Mouse (Mus musculus): ENCODE measurements around the gene Bcl7c. TPM values are rescaled to one million over a fixed set of nuclear protein-coding genes. Genes with fewer than 3 reads are reported as not detected.

The Bcl7c gene
- polyA plus RNA-seq, 1 experiment from 2014 or later: 37.5 TPM

DNA sequence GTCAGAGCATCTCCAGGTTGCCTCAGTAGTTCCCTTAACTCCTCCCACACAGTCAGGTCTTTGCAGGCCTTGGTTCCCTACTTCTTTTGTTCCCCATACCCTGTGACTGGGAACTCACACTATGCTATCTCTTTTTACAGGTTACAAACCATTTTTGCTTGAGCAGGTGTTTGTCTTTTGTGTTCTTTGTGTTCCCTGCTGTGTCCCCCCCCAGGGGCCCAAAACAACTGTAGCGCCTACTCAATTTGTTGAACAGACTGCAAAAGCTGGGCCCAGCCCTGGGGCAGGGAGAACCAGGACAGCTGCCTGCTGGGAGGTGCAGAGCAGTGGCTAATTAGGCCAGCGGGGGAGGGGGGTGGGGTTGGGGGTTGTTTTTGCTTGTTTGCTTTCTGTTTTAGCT lies 90.8 kb downstream of the Bcl7c start:
- Histone ChIP-seq H3K4me1 (ENCODE audit: control insufficient read depth, insufficient read depth, low read length) (peaks cover 17% of the 10 kb centered on the region), H3K27ac (ENCODE audit: low read length) (no peak overlapping the region), H3K9ac (ENCODE audit: low read length) (no peak overlapping the region), H3K27me3 (ENCODE audit: control insufficient read depth, insufficient read depth, low read length) (no peaks in the 10 kb centered on the region), H3K36me3 (ENCODE audit: control insufficient read depth, insufficient read depth) (no peaks in the 10 kb centered on the region; the same call in 1 of the 2 replicates), H3K9me3 (replicated peaks; ENCODE audit: control insufficient read depth, low read length) (no peaks in the 10 kb centered on the region), H3K4me2 (ENCODE audit: low read depth, low read length) (no peak overlapping the region), H3K4me3 (ENCODE audit: low read length) (no peak overlapping the region)
- no peak for ATAC-seq (replicated peaks; ENCODE audit: extremely low read depth, insufficient read depth, low FRiP score)
- WGBS: 57% methylated on average over 2 of the region's 2 CpGs

- 68% methylated on average over 1 of the region's 1 CpGs for WGBS
Observed at GRCm38 (mm10) chr7:127616881-127617280, 91.9 kb downstream of the Bcl7c start.

GRCm38 (mm10) chr7:127616336-127616735 lies 92.4 kb downstream of the Bcl7c start:
- 67% methylated on average over 1 of the region's 1 CpGs for WGBS
- H3K9me3 ChIP-seq (replicated peaks; ENCODE audit: control insufficient read depth, low read length): peaks cover 4% of the 10 kb centered on the region
- H3K9ac ChIP-seq (ENCODE audit: low read length): no peak overlapping the region
- no peak overlapping the region for H3K4me3 ChIP-seq (ENCODE audit: low read length)
- peaks cover 16% of the 10 kb centered on the region for H3K36me3 ChIP-seq (ENCODE audit: control insufficient read depth, insufficient read depth)
- no peak overlapping the region for H3K4me2 ChIP-seq (ENCODE audit: low read depth, low read length)
- H3K4me1 ChIP-seq (ENCODE audit: control insufficient read depth, insufficient read depth, low read length): peaks cover 17% of the 10 kb centered on the region
- no peaks in the 10 kb centered on the region for H3K27me3 ChIP-seq (ENCODE audit: control insufficient read depth, insufficient read depth, low read length)
- H3K27ac ChIP-seq (ENCODE audit: low read length): no peak overlapping the region
- ATAC-seq (replicated peaks; ENCODE audit: extremely low read depth, insufficient read depth, low FRiP score): no peak

More at GRCm38 (mm10) chr7:127616881-127617280, 91.9 kb downstream of the Bcl7c start:
- peaks cover 10% of the 10 kb centered on the region for H3K36me3 ChIP-seq (ENCODE audit: control insufficient read depth, insufficient read depth)
- no peaks in the 10 kb centered on the region for H3K27me3 ChIP-seq (ENCODE audit: control insufficient read depth, insufficient read depth, low read length)
- no peak overlapping the region; the same call in 1 of the 2 replicates for H3K27ac ChIP-seq (ENCODE audit: low read length)
- peaks cover 17% of the 10 kb centered on the region for H3K4me1 ChIP-seq (ENCODE audit: control insufficient read depth, insufficient read depth, low read length)
- H3K9me3 ChIP-seq (replicated peaks; ENCODE audit: control insufficient read depth, low read length): no peaks in the 10 kb centered on the region; the same call in 1 of the 2 replicates
- no peak overlapping the region for H3K4me3 ChIP-seq (ENCODE audit: low read length)
- no peak overlapping the region for H3K9ac ChIP-seq (ENCODE audit: low read length)
- no peak for ATAC-seq (replicated peaks; ENCODE audit: extremely low read depth, insufficient read depth, low FRiP score)
- H3K4me2 ChIP-seq (ENCODE audit: low read depth, low read length): no peak overlapping the region

- H3K4me2 ChIP-seq (ENCODE audit: low read depth, low read length): peak within 1 kb of the TSS; percentile 79
- peak; percentile 86 for ATAC-seq (replicated peaks; ENCODE audit: extremely low read depth, insufficient read depth, low FRiP score)
- peaks cover 5% of the 10 kb centered on the region for H3K9me3 ChIP-seq (replicated peaks; ENCODE audit: control insufficient read depth, low read length)
- H3K4me3 ChIP-seq (ENCODE audit: low read length): peak within 1 kb of the TSS; percentile 100
- H3K9ac ChIP-seq (ENCODE audit: low read length): peak within 1 kb of the TSS; percentile 100
- peaks cover 17% of the 10 kb centered on the region for H3K4me1 ChIP-seq (ENCODE audit: control insufficient read depth, insufficient read depth, low read length)
- no peaks in the 10 kb centered on the region for H3K27me3 ChIP-seq (ENCODE audit: control insufficient read depth, insufficient read depth, low read length)
- WGBS: under 1% methylated on average over 50 of the region's 50 CpGs
- H3K27ac ChIP-seq (ENCODE audit: low read length): peak within 1 kb of the TSS; percentile 96
- peaks cover 28% of the 10 kb centered on the region for H3K36me3 ChIP-seq (ENCODE audit: control insufficient read depth, insufficient read depth)
Observed at GRCm38 (mm10) chr7:127614891-127615843, 93.6 kb downstream of the Bcl7c start, which contains the start of gene Zfp629. TSS of gene Zfp629 (minus strand) at chr7:127615797.

DNA sequence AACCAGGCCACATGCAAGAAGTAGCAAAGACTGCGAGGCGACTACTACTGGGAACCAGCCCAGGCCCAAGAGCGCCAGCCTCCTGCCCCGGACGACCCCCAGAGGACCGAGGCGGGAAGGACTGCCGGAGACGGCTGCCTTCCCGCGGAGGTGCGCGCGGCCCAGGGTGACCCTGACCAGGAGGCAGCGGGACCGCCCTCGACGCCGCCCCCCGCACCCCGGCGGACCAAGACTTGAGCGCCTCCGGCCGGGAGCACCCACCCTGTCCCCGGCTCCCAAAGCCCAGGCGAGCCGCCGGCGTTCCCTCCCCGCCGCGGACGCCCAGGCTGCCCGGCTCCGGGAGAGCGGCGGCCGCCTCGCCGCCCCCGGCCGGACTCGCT lies 94.2 kb downstream of the Bcl7c start:
- Histone ChIP-seq H3K36me3 (ENCODE audit: control insufficient read depth, insufficient read depth) (peaks cover 34% of the 10 kb centered on the region), H3K4me3 (ENCODE audit: low read length) (peak overlapping the region; percentile 100), H3K4me2 (ENCODE audit: low read depth, low read length) (peak overlapping the region; percentile 79), H3K9me3 (replicated peaks; ENCODE audit: control insufficient read depth, low read length) (peaks cover 5% of the 10 kb centered on the region), H3K27me3 (ENCODE audit: control insufficient read depth, insufficient read depth, low read length) (no peaks in the 10 kb centered on the region), H3K4me1 (ENCODE audit: control insufficient read depth, insufficient read depth, low read length) (peaks cover 17% of the 10 kb centered on the region), H3K27ac (ENCODE audit: low read length) (peak overlapping the region; percentile 96), H3K9ac (ENCODE audit: low read length) (peak overlapping the region; percentile 100)
- under 1% methylated on average over 40 of the region's 44 CpGs for WGBS
- ATAC-seq (replicated peaks; ENCODE audit: extremely low read depth, insufficient read depth, low FRiP score): peak; percentile 63

DNA sequence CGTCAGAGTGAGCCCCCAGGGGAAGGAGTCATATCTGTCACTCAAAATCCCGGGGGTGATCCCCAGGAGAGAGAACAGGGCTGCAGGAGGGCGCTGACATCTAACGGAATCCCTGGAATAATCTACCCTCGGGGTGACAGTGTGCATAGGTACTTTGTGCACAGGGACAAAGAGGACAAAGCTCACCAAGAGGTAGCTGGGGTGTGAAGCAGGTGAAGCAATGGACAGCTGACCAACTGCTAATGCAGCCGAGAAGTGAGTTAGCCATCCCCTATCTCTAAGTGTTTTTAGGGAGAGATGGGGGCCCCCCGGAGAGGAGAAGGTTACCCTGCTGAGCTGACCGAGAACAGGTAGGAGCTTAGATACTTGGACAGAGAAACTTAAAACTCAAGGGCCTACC lies 94.6 kb downstream of the Bcl7c start:
- H3K9ac ChIP-seq (ENCODE audit: low read length): peak overlapping the region; percentile 100
- H3K27me3 ChIP-seq (ENCODE audit: control insufficient read depth, insufficient read depth, low read length): no peaks in the 10 kb centered on the region
- H3K9me3 ChIP-seq (replicated peaks; ENCODE audit: control insufficient read depth, low read length): peaks cover 5% of the 10 kb centered on the region
- H3K4me3 ChIP-seq (ENCODE audit: low read length): peak overlapping the region; percentile 100
- peak overlapping the region; percentile 79 for H3K4me2 ChIP-seq (ENCODE audit: low read depth, low read length)
- 23% methylated on average over 8 of the region's 8 CpGs for WGBS
- H3K36me3 ChIP-seq (ENCODE audit: control insufficient read depth, insufficient read depth): peaks cover 38% of the 10 kb centered on the region
- peak overlapping the region; percentile 96 for H3K27ac ChIP-seq (ENCODE audit: low read length)
- H3K4me1 ChIP-seq (ENCODE audit: control insufficient read depth, insufficient read depth, low read length): peaks cover 17% of the 10 kb centered on the region
- no peak for ATAC-seq (replicated peaks; ENCODE audit: extremely low read depth, insufficient read depth, low FRiP score)

DNA sequence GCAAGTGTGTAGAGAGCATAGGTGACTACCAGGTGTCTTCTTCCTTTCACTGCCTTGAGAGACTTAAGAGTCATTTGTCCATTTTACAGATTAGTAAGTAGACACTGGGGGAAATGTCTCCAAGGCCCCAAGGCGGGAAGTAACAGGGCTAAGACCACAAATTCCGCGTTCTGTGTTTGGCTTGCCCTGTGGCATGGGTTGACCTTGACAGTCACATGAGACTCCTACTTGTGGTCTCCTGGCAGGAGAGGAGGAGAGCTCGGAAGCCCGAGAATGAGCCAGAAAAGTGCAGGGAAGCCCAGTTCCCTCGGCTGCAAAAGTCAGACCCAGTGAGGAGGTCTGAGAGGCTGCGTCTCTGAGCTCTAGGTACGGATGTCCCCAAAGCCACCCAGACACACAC lies 95.2 kb downstream of the Bcl7c start:
- Histone ChIP-seq H3K9ac (ENCODE audit: low read length) (peak overlapping the region; percentile 100; the same call in 1 of the 2 replicates), H3K4me3 (ENCODE audit: low read length) (peak overlapping the region; percentile 100), H3K36me3 (ENCODE audit: control insufficient read depth, insufficient read depth) (peaks cover 44% of the 10 kb centered on the region), H3K9me3 (replicated peaks; ENCODE audit: control insufficient read depth, low read length) (peaks cover 5% of the 10 kb centered on the region), H3K27me3 (ENCODE audit: control insufficient read depth, insufficient read depth, low read length) (no peaks in the 10 kb centered on the region), H3K4me2 (ENCODE audit: low read depth, low read length) (peak overlapping the region; percentile 79), H3K4me1 (ENCODE audit: control insufficient read depth, insufficient read depth, low read length) (peaks cover 17% of the 10 kb centered on the region), H3K27ac (ENCODE audit: low read length) (peak overlapping the region; percentile 96)
- no peak for ATAC-seq (replicated peaks; ENCODE audit: extremely low read depth, insufficient read depth, low FRiP score)
- 63% methylated on average over 8 of the region's 8 CpGs for whole genome bisulfite sequencing

DNA sequence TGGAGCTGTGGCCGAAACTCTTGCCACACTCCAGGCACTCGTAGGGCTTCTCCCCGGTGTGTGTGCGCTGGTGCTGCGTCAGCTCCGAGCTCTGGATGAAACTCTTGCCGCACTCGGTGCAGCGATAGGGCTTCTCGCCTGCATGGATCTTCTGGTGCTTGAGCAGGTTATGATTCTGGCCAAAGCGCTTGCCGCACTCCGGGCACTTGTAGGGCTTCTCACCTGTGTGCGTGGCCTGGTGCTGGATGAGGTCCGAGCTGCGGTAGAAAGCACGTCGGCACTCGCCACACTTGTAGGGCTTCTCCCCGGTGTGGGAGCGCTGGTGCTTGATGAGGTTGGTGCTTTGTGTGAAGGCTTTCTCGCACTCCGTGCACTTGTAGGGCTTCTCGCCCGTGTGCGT lies 97.2 kb downstream of the Bcl7c start:
- H3K4me2 ChIP-seq (ENCODE audit: low read depth, low read length): no peak overlapping the region
- no peaks in the 10 kb centered on the region for H3K27me3 ChIP-seq (ENCODE audit: control insufficient read depth, insufficient read depth, low read length)
- H3K27ac ChIP-seq (ENCODE audit: low read length): no peak overlapping the region
- no peak overlapping the region for H3K9ac ChIP-seq (ENCODE audit: low read length)
- ATAC-seq (replicated peaks; ENCODE audit: extremely low read depth, insufficient read depth, low FRiP score): no peak
- peaks cover 17% of the 10 kb centered on the region for H3K4me1 ChIP-seq (ENCODE audit: control insufficient read depth, insufficient read depth, low read length)
- H3K9me3 ChIP-seq (replicated peaks; ENCODE audit: control insufficient read depth, low read length): peaks cover 5% of the 10 kb centered on the region
- 96% methylated on average over 26 of the region's 26 CpGs for WGBS
- no peak overlapping the region for H3K4me3 ChIP-seq (ENCODE audit: low read length)
- H3K36me3 ChIP-seq (ENCODE audit: control insufficient read depth, insufficient read depth): peaks cover 53% of the 10 kb centered on the region

Measured in heart, embryonic 16.5 days (tissue).